10 mouse cellular contexts compared by ENCODE assay signal in the genomic region with DNA sequence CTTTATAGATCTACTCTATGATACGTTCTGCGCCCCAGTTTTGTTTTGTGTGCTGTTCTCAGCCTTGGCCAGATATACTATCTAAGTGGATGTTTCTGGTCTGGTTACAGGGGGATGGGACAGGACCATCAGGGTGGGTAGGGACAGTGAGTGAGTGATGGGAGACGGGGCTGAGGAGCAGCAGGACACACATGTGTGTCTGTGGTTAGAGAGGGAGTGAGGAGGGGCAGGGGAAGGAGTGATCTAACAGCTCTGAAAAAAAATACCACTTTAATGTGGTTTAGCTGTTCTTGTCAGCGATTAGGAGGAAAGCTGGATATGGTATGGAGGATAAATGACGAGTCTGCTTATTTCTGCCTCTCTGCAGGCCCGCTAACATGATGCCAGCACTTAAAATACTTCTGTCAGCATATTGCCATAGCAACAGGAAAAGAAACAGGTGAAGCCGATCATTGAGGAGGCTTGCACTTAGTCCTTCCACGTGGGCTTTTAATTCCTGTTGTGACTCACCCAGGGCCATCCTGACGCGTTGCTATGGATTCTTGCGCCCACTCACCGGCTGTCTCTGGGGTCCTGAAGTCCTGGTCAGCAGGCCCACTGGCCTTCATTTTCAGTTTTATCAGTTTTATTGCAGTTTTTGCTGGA. TPM values are rescaled to one million over a fixed set of nuclear protein-coding genes. Genes with fewer than 3 reads are reported as not detected.
DNase-seq lines count a peak whose midpoint lies in the region; ATAC-seq and TF ChIP-seq lines count a peak whose summit lies in the region.
"Had no signal": no experiment of that assay in that cellular context is flagged by ENCODE, and none has a peak within 500 bp of the region (broad histone marks: within the 10 kb centered on the region; RNA-seq: fewer than 3 reads in every experiment).

No protein-coding gene starts in this region.

- no peak overlapping the region for H3K4me2 ChIP-seq in forebrain, embryonic 15.5 days (replicated peaks)
- H3K4me2 ChIP-seq in forebrain, embryonic 12.5 days = no peak overlapping the region
- H3K4me2 ChIP-seq in liver, postnatal 0 days (ENCODE audit: low read depth, low read length) = no peak overlapping the region
- H3K4me2 ChIP-seq: liver, embryonic 13.5 days had no signal

- no peaks in the 10 kb centered on the region for H3K27me3 ChIP-seq in forebrain, embryonic 15.5 days
- H3K27me3 ChIP-seq in forebrain, embryonic 12.5 days = no peaks in the 10 kb centered on the region
- H3K27me3 ChIP-seq in kidney, adult 2 months (replicated peaks; ENCODE audit: control insufficient read depth, insufficient read depth, low read length) = no peaks in the 10 kb centered on the region
- no peaks in the 10 kb centered on the region for H3K27me3 ChIP-seq in liver, postnatal 0 days (ENCODE audit: insufficient read depth, low read length)
- H3K27me3 ChIP-seq: liver, embryonic 13.5 days had no signal

- intact Hi-C loops in left cerebral cortex, postnatal 10 days (cut with DNase I) = no loop called here

- no peak overlapping the region for H3K4me3 ChIP-seq in forebrain, embryonic 15.5 days
- H3K4me3 ChIP-seq in forebrain, embryonic 12.5 days (replicated peaks) = no peak overlapping the region
- no peak overlapping the region for H3K4me3 ChIP-seq in kidney, adult 2 months (ENCODE audit: insufficient read depth, low read depth, low read length)
- H3K4me3 ChIP-seq in liver, postnatal 0 days (ENCODE audit: low read depth, low read length) = no peak overlapping the region
- H3K4me3 ChIP-seq: liver, embryonic 13.5 days had no signal

- peak; percentile 54 for DNase-seq in CD4-positive, CD25-positive, alpha-beta regulatory T cell, adult 2 months (ENCODE audit: low read depth, low spot score)
- DNase-seq in frontal cortex, postnatal 25 days (ENCODE audit: low spot score in 2 of 2) = peak; percentile 23 to 52
- DNase-seq in left cerebral cortex, postnatal 10 days (ENCODE audit: extremely low spot score in 1 of 2, low spot score in 2 of 2) = peak; percentile 38 to 59
- no peak for DNase-seq in kidney, adult 2 months
- no peak for DNase-seq in liver, postnatal 0 days
- no peak for DNase-seq in cerebellum, postnatal 14 days
- DNase-seq: liver, embryonic 13.5 days had no signal

- peak; percentile 71 for ATAC-seq in forebrain, embryonic 15.5 days (replicated peaks)
- no peak for ATAC-seq in forebrain, embryonic 12.5 days (ENCODE audit: low FRiP score)
- ATAC-seq in liver, postnatal 0 days = no peak

- H3K36me3 ChIP-seq in forebrain, embryonic 15.5 days = no peaks in the 10 kb centered on the region
- no peaks in the 10 kb centered on the region for H3K36me3 ChIP-seq in forebrain, embryonic 12.5 days (replicated peaks)
- H3K36me3 ChIP-seq in kidney, adult 2 months (ENCODE audit: control insufficient read depth, insufficient read depth, low read length) = no peaks in the 10 kb centered on the region
- H3K36me3 ChIP-seq in liver, postnatal 0 days (replicated peaks; ENCODE audit: insufficient read depth, low read length) = no peaks in the 10 kb centered on the region
- H3K36me3 ChIP-seq: liver, embryonic 13.5 days had no signal

- H3K9ac ChIP-seq in forebrain, embryonic 15.5 days (replicated peaks) = no peak overlapping the region
- H3K9ac ChIP-seq in forebrain, embryonic 12.5 days = no peak overlapping the region
- H3K9ac ChIP-seq in liver, postnatal 0 days (replicated peaks) = no peak overlapping the region
- H3K9ac ChIP-seq: liver, embryonic 13.5 days had no signal

- 58% methylated on average over 12 of the region's 12 CpGs for WGBS in forebrain, embryonic 15.5 days
- 69% methylated on average over 12 of the region's 12 CpGs for WGBS in forebrain, embryonic 12.5 days
- WGBS in kidney, adult 2 months = 57% methylated on average over 12 of the region's 12 CpGs
- 35% methylated on average over 12 of the region's 12 CpGs for WGBS in liver, postnatal 0 days (ENCODE audit: insufficient replicate concordance)

- H3K9me3 ChIP-seq in forebrain, embryonic 15.5 days = no peaks in the 10 kb centered on the region
- H3K9me3 ChIP-seq in forebrain, embryonic 12.5 days = no peaks in the 10 kb centered on the region
- no peaks in the 10 kb centered on the region for H3K9me3 ChIP-seq in liver, postnatal 0 days (ENCODE audit: low read length)
- H3K9me3 ChIP-seq: liver, embryonic 13.5 days had no signal

- peaks cover 11% of the 10 kb centered on the region; the same call in 1 of the 2 replicates for H3K4me1 ChIP-seq in forebrain, embryonic 15.5 days
- H3K4me1 ChIP-seq in forebrain, embryonic 12.5 days = no peaks in the 10 kb centered on the region
- H3K4me1 ChIP-seq in kidney, adult 2 months (ENCODE audit: control insufficient read depth, insufficient read depth, low read length) = no peaks in the 10 kb centered on the region
- H3K4me1 ChIP-seq in liver, postnatal 0 days (ENCODE audit: insufficient read depth) = no peaks in the 10 kb centered on the region
- H3K4me1 ChIP-seq: liver, embryonic 13.5 days had no signal

- no peak for TF ChIP-seq EP300 in liver, postnatal 0 days (IDR thresholded peaks at IDR 0.05; ENCODE audit: low read depth)

- H3K27ac ChIP-seq in forebrain, embryonic 15.5 days (replicated peaks) = peak overlapping the region; percentile 60
- H3K27ac ChIP-seq in forebrain, embryonic 12.5 days = no peak overlapping the region
- H3K27ac ChIP-seq in kidney, adult 2 months (ENCODE audit: insufficient read depth, low read depth, low read length) = no peak overlapping the region
- no peak overlapping the region for H3K27ac ChIP-seq in liver, postnatal 0 days (ENCODE audit: low read depth)
- H3K27ac ChIP-seq: liver, embryonic 13.5 days had no signal

- no peak for TF ChIP-seq POLR2A in kidney, adult 2 months (IDR thresholded peaks at IDR 0.05; ENCODE audit: low read depth, low read length)

- no peak for TF ChIP-seq CTCF in kidney, adult 2 months (conservative IDR thresholded peaks at IDR 0.05; ENCODE audit: insufficient read depth, insufficient read length, low read depth, low read length)
- no peak for TF ChIP-seq CTCF in liver, postnatal 0 days (IDR thresholded peaks at IDR 0.05; ENCODE audit: low read depth)

RNA-seq across cellular contexts. Expression of gene Pou2af1, which starts 25.4 kb away (rescaled TPM):
- 0.14 TPM in 1 of 2 replicates, not detected in the other for polyA plus RNA-seq in forebrain, embryonic 15.5 days (2015; fragmentation: Nextera tagmentation; extraction: Ambion mirVana)
- not detected in 2 replicates for polyA plus RNA-seq in forebrain, embryonic 12.5 days (2016; fragmentation: Nextera tagmentation; extraction: Ambion mirVana)
- not detected for total RNA-seq in left cerebral cortex, postnatal 10 days (2021)
- 0.35 and 3.4 TPM in 2 replicates for polyA plus RNA-seq in kidney, adult 2 months (2012; rRNA removed)
- polyA plus RNA-seq in liver, postnatal 0 days (2015; fragmentation: Nextera tagmentation; extraction: Ambion mirVana) = 7.6 and 8.4 TPM in 2 replicates

RNA-seq across cellular contexts. Expression of gene Colca2, which starts 39.5 kb away (rescaled TPM):
- polyA plus RNA-seq in forebrain, embryonic 15.5 days (2015; fragmentation: Nextera tagmentation; extraction: Ambion mirVana) = 0.70 and 1.1 TPM in 2 replicates
- polyA plus RNA-seq in forebrain, embryonic 12.5 days (2016; fragmentation: Nextera tagmentation; extraction: Ambion mirVana) = 1.0 and 1.6 TPM in 2 replicates
- 1 to 10 TPM; 1.0 to 1.3 TPM for total RNA-seq in left cerebral cortex, postnatal 10 days (2021)
- polyA plus RNA-seq in kidney, adult 2 months (2012; rRNA removed) = 1.9 and 2.5 TPM in 2 replicates
- 0.39 and 0.69 TPM in 2 replicates for polyA plus RNA-seq in liver, postnatal 0 days (2015; fragmentation: Nextera tagmentation; extraction: Ambion mirVana)
- total RNA-seq: neutrophil, adult 5-6 weeks had no signal

Comparison
In these comparisons a context has a peak if more than half of its experiments do, and no peak if none do; other contexts are left out.
1. DNase-seq: peak in CD4-positive, CD25-positive, alpha-beta regulatory T cell, adult 2 months (single experiment), frontal cortex, postnatal 25 days (2 of 2) and left cerebral cortex, postnatal 10 days (2 of 2); none in kidney, adult 2 months (single experiment), liver, postnatal 0 days (single experiment) and cerebellum, postnatal 14 days (0 of 2).